Mouse (Mus musculus): ENCODE data around the gene Hbp1. TPM values are rescaled to one million over a fixed set of nuclear protein-coding genes. Genes with fewer than 3 reads are reported as not detected.

The Hbp1 gene
- 124 and 131 TPM in 2 replicates for polyA plus RNA-seq (2015; fragmentation: Nextera tagmentation; extraction: Ambion mirVana)

DNA sequence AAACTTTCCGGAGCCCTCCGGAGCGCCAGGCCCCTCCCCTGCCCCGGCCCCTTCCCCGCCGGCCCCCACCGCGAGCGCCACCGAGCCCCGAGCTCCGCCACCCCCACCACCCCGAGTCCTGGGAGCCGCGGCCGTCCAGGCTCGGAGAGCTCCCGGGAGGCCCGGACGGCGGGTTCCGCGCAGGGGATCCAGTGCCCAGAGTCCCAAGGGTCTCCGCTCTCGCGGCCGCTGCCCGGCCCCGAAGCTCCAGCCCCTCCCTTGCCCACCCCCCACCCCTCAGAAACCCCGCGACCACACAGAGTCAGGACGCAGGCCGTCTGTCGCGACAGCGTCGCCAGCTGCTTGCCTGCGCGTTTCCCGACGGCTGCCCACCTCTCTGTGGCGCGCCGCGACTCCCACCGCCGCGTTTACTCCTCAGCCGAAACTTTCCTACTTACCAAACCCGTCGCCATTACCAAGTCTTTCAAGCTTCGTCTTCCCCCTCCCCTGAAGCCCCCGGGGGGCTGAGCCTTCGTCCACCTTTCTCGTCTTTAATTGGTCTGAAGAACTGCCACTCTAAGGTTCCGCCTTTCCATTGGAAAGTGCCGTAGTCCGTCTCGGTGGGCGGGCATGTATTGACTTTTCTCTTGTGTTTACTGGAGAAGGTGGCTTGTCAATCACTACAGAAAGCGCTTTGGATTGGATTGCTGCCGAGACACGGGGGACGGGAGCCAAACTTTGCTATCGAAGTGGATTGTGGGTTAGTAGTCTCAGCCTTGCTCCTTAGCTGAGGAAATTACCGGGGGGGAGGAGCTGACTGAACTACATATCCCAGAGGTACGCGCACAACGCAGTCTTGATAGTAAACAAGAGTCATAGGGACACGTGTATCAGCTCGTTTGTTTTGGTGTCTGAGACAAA lies at the start of gene Hbp1:
Hbp1 (minus strand) TSS at position 777 of the 900 bp plus-strand sequence.
- under 1% methylated on average over 70 of the region's 71 CpGs for WGBS

DNA sequence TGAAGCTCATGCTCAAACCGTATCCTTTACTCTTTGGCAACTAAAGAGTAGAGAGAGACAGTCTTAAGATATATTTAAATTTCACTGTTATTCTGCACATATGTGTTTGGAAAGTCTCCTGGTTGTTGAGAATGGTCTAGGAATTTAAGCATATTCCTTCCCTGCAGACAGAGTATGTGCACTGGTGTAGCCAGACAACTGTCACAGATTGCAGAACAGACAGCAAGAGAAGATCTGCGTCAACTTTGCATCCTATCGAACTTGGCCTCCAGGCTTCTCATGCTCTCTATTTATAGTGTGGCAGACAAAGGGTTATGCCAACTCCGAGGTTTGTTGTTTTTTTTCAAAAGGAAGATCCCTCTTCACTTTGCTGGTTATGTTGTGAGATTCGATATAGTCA lies 48.4 kb upstream of the Hbp1 start:
- Histone ChIP-seq H3K27me3 (no peaks in the 10 kb centered on the region), H3K4me3 (no peak overlapping the region), H3K36me3 (no peaks in the 10 kb centered on the region), H3K9me3 (no peaks in the 10 kb centered on the region), H3K4me2 (no peak overlapping the region), H3K27ac (no peak overlapping the region), H3K4me1 (no peaks in the 10 kb centered on the region), H3K9ac (no peak overlapping the region)
- WGBS = 72% methylated on average over 5 of the region's 5 CpGs
- no peak for ATAC-seq (ENCODE audit: insufficient number of reproducible peaks, insufficient read depth, low FRiP score, low TSS enrichment, low read depth)

More for the DNA sequence above, at the start of gene Hbp1:
- Histone ChIP-seq H3K9ac (peak within 1 kb of the TSS; percentile 91), H3K36me3 (no peaks in the 10 kb centered on the region), H3K4me3 (peak within 1 kb of the TSS; percentile 84), H3K4me1 (no peaks in the 10 kb centered on the region), H3K27ac (peak within 1 kb of the TSS; percentile 100), H3K27me3 (no peaks in the 10 kb centered on the region), H3K9me3 (no peaks in the 10 kb centered on the region), H3K4me2 (peak within 1 kb of the TSS; percentile 76)
- peak; percentile 98 for ATAC-seq (ENCODE audit: insufficient number of reproducible peaks, insufficient read depth, low FRiP score, low TSS enrichment, low read depth)

DNA sequence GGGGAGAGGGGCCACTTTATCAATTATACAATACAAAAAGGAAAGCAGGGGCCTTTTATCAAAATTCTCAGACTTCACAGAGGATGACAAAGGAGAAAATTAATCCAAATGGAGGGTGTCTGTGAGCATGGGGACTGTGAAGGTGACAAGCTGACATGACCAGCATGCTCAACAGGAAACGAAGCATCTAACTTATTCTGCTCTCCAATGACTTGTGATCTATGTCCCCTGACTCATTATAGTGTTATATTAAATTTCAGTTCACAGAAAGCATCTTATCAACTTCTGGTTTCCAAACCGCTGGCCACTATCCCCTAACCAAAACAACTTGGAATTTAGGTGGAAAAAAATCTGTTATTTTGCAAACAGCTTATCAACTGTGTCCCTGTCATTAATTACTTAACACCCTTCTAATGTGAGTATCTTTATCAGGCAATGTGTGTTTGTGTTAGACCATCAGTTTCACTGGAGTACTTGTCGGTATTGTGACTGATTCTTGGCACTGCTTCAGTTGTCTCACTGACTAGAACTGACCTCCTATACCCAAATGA lies 47.1 kb upstream of the Hbp1 start:
- 78% methylated on average over 3 of the region's 3 CpGs for WGBS
- no peak overlapping the region for H3K4me3 ChIP-seq
- H3K27me3 ChIP-seq = no peaks in the 10 kb centered on the region
- no peaks in the 10 kb centered on the region for H3K4me1 ChIP-seq
- no peak overlapping the region for H3K27ac ChIP-seq
- H3K36me3 ChIP-seq = no peaks in the 10 kb centered on the region
- H3K9ac ChIP-seq = no peak overlapping the region
- ATAC-seq (ENCODE audit: insufficient number of reproducible peaks, insufficient read depth, low FRiP score, low TSS enrichment, low read depth) = no peak
- H3K9me3 ChIP-seq = no peaks in the 10 kb centered on the region
- H3K4me2 ChIP-seq = no peak overlapping the region

DNA sequence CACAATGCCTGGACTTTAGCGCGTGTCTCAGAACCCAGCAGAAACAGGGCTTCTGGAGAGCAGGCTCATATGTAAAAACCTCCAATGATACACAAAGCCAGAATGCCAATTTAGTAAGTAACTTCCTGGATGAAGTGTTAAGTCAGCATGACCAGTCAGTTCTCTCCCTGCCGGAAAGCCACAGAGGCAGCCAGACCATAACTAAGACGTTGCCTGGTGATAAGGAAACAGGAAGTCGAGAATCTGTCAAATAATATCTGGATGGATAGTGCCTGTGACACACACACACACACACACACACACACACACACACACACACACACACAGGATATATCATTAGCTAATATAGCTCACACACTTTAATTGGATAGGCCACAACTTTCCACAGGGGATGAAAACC lies 46.5 kb upstream of the Hbp1 start:
- ATAC-seq (ENCODE audit: insufficient number of reproducible peaks, insufficient read depth, low FRiP score, low TSS enrichment, low read depth) = no peak
- Histone ChIP-seq H3K27ac (no peak overlapping the region), H3K36me3 (no peaks in the 10 kb centered on the region), H3K4me1 (no peaks in the 10 kb centered on the region), H3K9me3 (no peaks in the 10 kb centered on the region), H3K27me3 (no peaks in the 10 kb centered on the region), H3K9ac (no peak overlapping the region), H3K4me3 (no peak overlapping the region), H3K4me2 (no peak overlapping the region)
- 72% methylated on average over 5 of the region's 5 CpGs for WGBS

DNA sequence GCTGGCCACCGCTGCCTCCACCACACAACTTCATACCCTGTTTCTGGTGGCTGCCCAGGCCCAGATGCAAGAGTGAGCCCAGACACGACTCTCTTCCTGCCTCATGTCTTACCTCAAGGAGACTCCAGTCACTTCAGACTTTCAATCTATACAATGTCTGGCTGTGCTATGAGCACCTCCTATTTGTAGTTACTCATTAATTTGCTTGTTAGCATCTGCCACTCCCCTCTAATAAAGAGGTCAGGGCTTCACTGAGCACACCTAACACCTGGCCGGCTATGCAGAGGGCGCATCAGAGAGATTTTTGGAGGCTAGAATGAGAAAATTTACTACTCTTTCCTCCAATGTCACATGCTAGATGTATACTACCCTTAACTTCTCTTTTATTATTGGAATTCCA lies 40.2 kb upstream of the Hbp1 start:
- H3K4me3 ChIP-seq = no peak overlapping the region
- 0 out of 2 replicates have a peak, but pooled peaks cover 7% of the 10 kb centered on the region for H3K36me3 ChIP-seq
- H3K27me3 ChIP-seq = no peaks in the 10 kb centered on the region
- H3K4me2 ChIP-seq = no peak overlapping the region
- H3K27ac ChIP-seq = no peak overlapping the region
- H3K9ac ChIP-seq = no peak overlapping the region
- WGBS = 93% methylated on average over 4 of the region's 4 CpGs
- no peaks in the 10 kb centered on the region for H3K9me3 ChIP-seq
- no peak for ATAC-seq (ENCODE audit: insufficient number of reproducible peaks, insufficient read depth, low FRiP score, low TSS enrichment, low read depth)
- H3K4me1 ChIP-seq = no peaks in the 10 kb centered on the region

DNA sequence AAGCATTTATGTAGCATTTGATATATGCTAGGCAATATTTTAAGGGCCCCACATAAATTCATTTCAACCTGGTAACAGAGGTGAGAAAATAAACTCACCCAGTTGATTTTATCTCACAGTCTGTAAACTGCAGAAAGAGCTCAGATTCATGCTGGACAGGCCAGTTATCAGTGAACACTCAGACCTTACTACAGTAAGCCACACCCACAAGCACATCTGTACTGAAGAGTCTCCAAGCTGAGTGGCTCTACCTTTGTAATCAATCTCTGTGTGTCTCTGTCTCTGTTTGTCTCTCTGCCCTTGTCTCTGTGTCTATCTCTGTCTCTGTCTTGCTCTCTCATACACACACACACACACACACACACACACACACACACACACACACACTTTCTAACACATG lies 39.4 kb upstream of the Hbp1 start:
- Histone ChIP-seq H3K9ac (no peak overlapping the region), H3K27me3 (no peaks in the 10 kb centered on the region), H3K27ac (no peak overlapping the region), H3K4me3 (no peak overlapping the region), H3K4me1 (no peaks in the 10 kb centered on the region), H3K9me3 (no peaks in the 10 kb centered on the region), H3K4me2 (no peak overlapping the region), H3K36me3 (0 out of 2 replicates have a peak, but pooled peaks cover 7% of the 10 kb centered on the region)
- no peak for ATAC-seq (ENCODE audit: insufficient number of reproducible peaks, insufficient read depth, low FRiP score, low TSS enrichment, low read depth)

DNA sequence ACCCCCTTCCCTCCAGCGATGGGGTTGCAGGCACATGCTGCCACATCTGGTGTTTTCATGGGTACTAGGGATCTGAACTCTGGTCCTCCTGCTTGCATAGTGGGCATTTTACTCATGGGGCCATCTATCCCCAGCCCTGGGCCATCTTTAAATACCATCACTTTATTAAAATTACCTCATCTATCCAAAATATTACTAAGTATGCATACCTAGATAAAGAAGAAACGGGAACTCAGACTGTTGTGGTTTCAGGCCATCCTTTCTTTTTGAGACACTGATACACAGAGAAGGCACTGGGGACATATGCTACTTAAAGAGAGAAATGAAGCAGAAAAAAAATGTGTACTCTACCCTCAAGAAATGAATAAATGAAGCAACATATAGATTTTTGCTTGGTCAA lies 36.1 kb upstream of the Hbp1 start:
- H3K27me3 ChIP-seq = no peaks in the 10 kb centered on the region
- no peak overlapping the region for H3K27ac ChIP-seq
- H3K9ac ChIP-seq = no peak overlapping the region
- WGBS = 85% methylated on average over 2 of the region's 2 CpGs
- no peaks in the 10 kb centered on the region for H3K9me3 ChIP-seq
- no peak for ATAC-seq (ENCODE audit: insufficient number of reproducible peaks, insufficient read depth, low FRiP score, low TSS enrichment, low read depth)
- 0 out of 2 replicates have a peak, but pooled peaks cover 4% of the 10 kb centered on the region for H3K36me3 ChIP-seq
- no peak overlapping the region for H3K4me3 ChIP-seq
- H3K4me2 ChIP-seq = no peak overlapping the region
- peaks cover 4% of the 10 kb centered on the region; the same call in 1 of the 2 replicates for H3K4me1 ChIP-seq

DNA sequence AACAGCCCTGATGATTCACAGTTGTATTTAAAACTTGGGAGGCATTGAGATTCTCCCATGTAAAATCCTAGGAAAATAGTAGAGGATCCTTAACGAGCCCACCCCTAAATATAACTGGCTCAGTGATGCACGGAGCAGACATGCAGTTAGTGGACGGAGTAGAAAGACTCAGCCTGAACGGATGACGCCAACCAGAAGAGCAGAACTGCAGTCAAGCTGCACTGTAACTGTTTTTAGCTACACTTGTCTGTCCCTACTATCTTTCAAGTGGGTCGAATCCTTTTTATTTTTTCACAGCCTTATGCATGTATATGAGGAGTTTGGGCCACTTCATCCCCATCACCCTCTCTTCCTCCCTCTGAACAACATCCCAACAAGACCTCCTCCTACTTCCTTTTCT lies 35.4 kb upstream of the Hbp1 start:
- no peak overlapping the region for H3K4me2 ChIP-seq
- 91% methylated on average over 6 of the region's 6 CpGs for WGBS
- no peaks in the 10 kb centered on the region for H3K9me3 ChIP-seq
- ATAC-seq (ENCODE audit: insufficient number of reproducible peaks, insufficient read depth, low FRiP score, low TSS enrichment, low read depth) = no peak
- no peak overlapping the region for H3K4me3 ChIP-seq
- no peak overlapping the region for H3K27ac ChIP-seq
- H3K27me3 ChIP-seq = no peaks in the 10 kb centered on the region
- H3K36me3 ChIP-seq = no peaks in the 10 kb centered on the region
- H3K4me1 ChIP-seq = peaks cover 4% of the 10 kb centered on the region; the same call in 1 of the 2 replicates
- no peak overlapping the region for H3K9ac ChIP-seq

DNA sequence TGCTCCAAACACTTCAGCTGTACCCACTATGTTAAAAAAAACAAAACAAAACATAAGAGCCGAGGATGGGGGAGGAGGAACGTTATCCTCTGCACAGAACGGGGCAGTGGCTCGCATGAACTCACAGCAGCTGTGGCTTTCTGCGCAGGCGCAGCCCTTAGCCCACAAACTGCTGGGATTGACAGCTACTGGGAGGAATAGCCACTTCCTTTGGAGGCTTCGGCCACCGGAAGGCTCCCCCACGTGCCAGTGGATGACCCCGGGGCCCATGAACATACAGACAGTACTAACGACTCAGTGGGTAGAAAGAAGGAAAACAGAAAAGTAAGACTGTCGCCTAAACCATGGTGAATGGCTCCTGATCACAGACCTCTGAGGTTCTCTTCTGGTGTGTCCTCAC lies 34.3 kb upstream of the Hbp1 start:
- WGBS = 59% methylated on average over 12 of the region's 12 CpGs
- no peak overlapping the region for H3K4me3 ChIP-seq
- H3K27ac ChIP-seq = no peak overlapping the region
- no peaks in the 10 kb centered on the region for H3K27me3 ChIP-seq
- ATAC-seq (ENCODE audit: insufficient number of reproducible peaks, insufficient read depth, low FRiP score, low TSS enrichment, low read depth) = no peak
- H3K9ac ChIP-seq = no peak overlapping the region
- no peaks in the 10 kb centered on the region for H3K9me3 ChIP-seq
- H3K4me2 ChIP-seq = no peak overlapping the region
- no peaks in the 10 kb centered on the region for H3K36me3 ChIP-seq
- peaks cover 4% of the 10 kb centered on the region; the same call in 1 of the 2 replicates for H3K4me1 ChIP-seq

DNA sequence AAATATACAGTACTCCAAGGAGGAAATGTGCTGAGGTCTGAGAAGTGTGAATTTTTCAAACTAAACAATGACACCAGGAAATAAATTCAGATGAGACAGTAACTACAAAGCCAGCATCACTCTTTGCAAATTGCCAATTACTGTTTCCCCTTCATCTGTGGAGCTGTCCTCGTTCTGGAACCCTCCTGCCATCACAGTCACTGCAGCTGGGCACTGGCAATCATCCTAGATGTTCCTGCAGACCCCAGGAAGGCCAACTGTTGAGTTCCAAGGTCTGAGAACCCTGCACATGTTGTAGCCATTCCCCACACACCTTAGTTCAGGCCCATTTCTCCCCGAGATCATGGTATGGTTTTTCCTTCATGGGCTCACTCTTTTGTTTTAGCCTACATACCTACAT lies 33.9 kb upstream of the Hbp1 start:
- ATAC-seq (ENCODE audit: insufficient number of reproducible peaks, insufficient read depth, low FRiP score, low TSS enrichment, low read depth) = no peak
- 57% methylated on average over 2 of the region's 2 CpGs for WGBS
- Histone ChIP-seq H3K4me3 (no peak overlapping the region), H3K27me3 (no peaks in the 10 kb centered on the region), H3K9ac (no peak overlapping the region), H3K9me3 (no peaks in the 10 kb centered on the region), H3K4me2 (no peak overlapping the region), H3K36me3 (no peaks in the 10 kb centered on the region), H3K4me1 (peaks cover 4% of the 10 kb centered on the region; the same call in 1 of the 2 replicates), H3K27ac (no peak overlapping the region)

DNA sequence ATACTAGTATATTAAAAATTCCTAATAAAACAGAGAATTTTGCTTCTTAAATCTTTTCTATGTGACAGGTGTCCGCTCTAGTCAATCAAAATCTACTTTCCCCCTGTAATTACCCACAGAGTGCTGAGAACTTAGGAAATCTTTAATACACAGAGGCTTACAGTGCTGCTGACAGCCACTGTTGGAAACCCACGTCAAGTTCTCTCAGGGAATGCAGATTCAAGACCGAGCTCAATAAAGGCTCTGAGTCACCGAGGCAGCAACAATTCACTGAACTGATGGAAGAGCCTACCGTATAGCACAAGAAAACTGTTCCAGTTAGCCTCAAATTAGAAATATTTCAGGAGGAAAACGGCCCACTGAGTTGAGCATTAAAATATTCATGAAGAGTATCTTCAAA lies 33.4 kb upstream of the Hbp1 start:
- Histone ChIP-seq H3K27ac (no peak overlapping the region), H3K36me3 (no peaks in the 10 kb centered on the region), H3K4me2 (no peak overlapping the region), H3K27me3 (no peaks in the 10 kb centered on the region), H3K9me3 (no peaks in the 10 kb centered on the region), H3K4me1 (peaks cover 4% of the 10 kb centered on the region; the same call in 1 of the 2 replicates), H3K4me3 (no peak overlapping the region), H3K9ac (no peak overlapping the region)
- 58% methylated on average over 6 of the region's 6 CpGs for WGBS
- no peak for ATAC-seq (ENCODE audit: insufficient number of reproducible peaks, insufficient read depth, low FRiP score, low TSS enrichment, low read depth)

DNA sequence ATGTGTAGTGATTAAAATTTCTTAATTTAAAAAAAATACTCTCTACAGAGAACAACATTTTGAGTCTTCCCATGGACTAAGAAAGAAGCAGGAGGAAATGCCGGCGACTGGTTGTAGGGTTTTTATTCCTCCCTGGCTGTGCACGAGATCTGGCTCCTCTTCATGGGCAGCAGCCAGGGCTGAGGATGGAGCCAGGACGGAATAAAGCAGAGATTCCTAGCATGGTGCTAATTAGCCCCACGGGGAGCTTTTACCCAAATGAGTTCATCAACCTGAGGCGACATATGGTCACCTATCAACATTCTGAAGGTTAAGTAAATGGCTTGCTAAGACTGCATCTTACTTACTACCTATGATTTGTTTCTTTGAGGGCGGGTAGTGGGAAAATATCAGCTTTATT lies 32.9 kb upstream of the Hbp1 start:
- H3K27me3 ChIP-seq = no peaks in the 10 kb centered on the region
- no peak overlapping the region for H3K4me2 ChIP-seq
- H3K36me3 ChIP-seq = no peaks in the 10 kb centered on the region
- no peak for ATAC-seq (ENCODE audit: insufficient number of reproducible peaks, insufficient read depth, low FRiP score, low TSS enrichment, low read depth)
- H3K9ac ChIP-seq = no peak overlapping the region
- 72% methylated on average over 7 of the region's 7 CpGs for WGBS
- no peak overlapping the region for H3K27ac ChIP-seq
- no peaks in the 10 kb centered on the region for H3K9me3 ChIP-seq
- H3K4me1 ChIP-seq = peaks cover 4% of the 10 kb centered on the region; the same call in 1 of the 2 replicates
- no peak overlapping the region for H3K4me3 ChIP-seq
